Mouse (Mus musculus) liver, adult 2 months (tissue): Measurements from ENCODE around the gene Hs6st3.

Experiments
- CTCF ChIP-seq: fragments of 200-500 bp; IDR thresholded peaks from 2 replicates; pipeline ENCODE4 v1.5.1; 2011; ENCODE audit warnings: low read depth, low read length, control low read depth
- POLR2A ChIP-seq: fragments of 200-500 bp; IDR thresholded peaks from 2 replicates; pipeline ENCODE4 v1.6.1; 2011; ENCODE audit warnings: low read length, control low read depth; ENCODE audit not compliant: insufficient read depth; ENCODE audit errors: extremely low read depth

GRCm38 (mm10) chr14:119585069-119585468, 446.9 kb downstream of the Hs6st3 start:
- no peak for TF ChIP-seq CTCF
- TF ChIP-seq POLR2A = no peak
